Mouse (Mus musculus) stomach, embryonic 14.5 days (tissue): ENCODE measurements at regions not wholly inside any gene's neighbourhood (a gene's known extent, or its start where the extent isn't known, plus 50 kb on each side); places are given as distances from the start of the nearest gene placed in this dataset. TPM values are rescaled to one million over a fixed set of nuclear protein-coding genes. Genes with fewer than 3 reads are reported as not detected.

Experiments used
- ATAC-seq: fragments of 200-750 bp; cut with Nextera tagmentation; 2 replicates; pipeline ENCODE4 v1.8.0; 2017; ENCODE audit warnings: low read depth, moderate TSS enrichment; ENCODE audit not compliant: insufficient number of reproducible peaks, insufficient read depth, low FRiP score
- H3K27ac ChIP-seq: fragments of 300-500 bp; sonication (generic); 2 replicates; pipeline ENCODE4 v1.5.1; 2014; ENCODE audit warnings: mild to moderate bottlenecking, low read length, moderate library complexity, mixed read lengths
- H3K27me3 ChIP-seq: fragments of 300-500 bp; sonication (generic); 2 replicates; pipeline ENCODE4 v1.6.1; 2014; ENCODE audit warnings: low read length, control low read depth, mixed read lengths; ENCODE audit not compliant: control insufficient read depth, insufficient read depth
- H3K36me3 ChIP-seq: fragments of 300-500 bp; sonication (generic); 2 replicates; pipeline ENCODE4 v1.6.1; 2014; ENCODE audit warnings: mild to moderate bottlenecking, control low read depth, low read length, moderate library complexity, mixed read lengths; ENCODE audit not compliant: control insufficient read depth, insufficient read depth
- H3K4me1 ChIP-seq: fragments of 300-500 bp; sonication (generic); 2 replicates; pipeline ENCODE4 v1.6.1; 2014; ENCODE audit warnings: low read length, control low read depth, mixed read lengths; ENCODE audit not compliant: control insufficient read depth, insufficient read depth
- H3K4me2 ChIP-seq: fragments of 300-500 bp; sonication (generic); replicated peaks from 2 replicates; pipeline ENCODE4 v1.6.1; 2014; ENCODE audit warnings: low read depth, low read length, control low read depth
- H3K4me3 ChIP-seq: fragments of 300-500 bp; sonication (generic); 2 replicates; pipeline ENCODE4 v1.5.1; 2014; ENCODE audit warnings: low read depth, low read length, control low read depth
- H3K9ac ChIP-seq: fragments of 300-500 bp; sonication (generic); replicated peaks from 2 replicates; pipeline ENCODE4 v1.6.1; 2014; ENCODE audit warnings: low read depth, mild to moderate bottlenecking, control low read depth, low read length, moderate library complexity, mixed read lengths
- H3K9me3 ChIP-seq: fragments of 300-500 bp; sonication (generic); 2 replicates; pipeline ENCODE4 v1.6.1; 2016; ENCODE audit warnings: low read depth, low read length, control low read depth; ENCODE audit not compliant: control insufficient read depth
- WGBS: fragments of 180-500 bp; shearing (Covaris S2); extraction: QIAGEN DNeasy Blood & Tissue Kit; methylation state at CpG from one replicate; pipeline ENCODE4 v1.1.7; 2014; 5-methylcytosine and 5-hydroxymethylcytosine counted together
- microRNA-seq: library from miRNA; unstranded; fragments of <30 nt; microRNA quantifications from one replicate; pipeline ENCODE4, GENCODE M21; 2016

- no peaks in the 10 kb centered on the region for H3K9me3 ChIP-seq
- no peaks in the 10 kb centered on the region for H3K4me1 ChIP-seq
- H3K4me2 ChIP-seq: no peak overlapping the region
- H3K9ac ChIP-seq: no peak overlapping the region
- no peak for ATAC-seq
- H3K27ac ChIP-seq: no peak overlapping the region
- H3K36me3 ChIP-seq: no peaks in the 10 kb centered on the region
- 15% methylated on average over 10 of the region's 10 CpGs for WGBS
- H3K27me3 ChIP-seq: no peaks in the 10 kb centered on the region
- no peak overlapping the region for H3K4me3 ChIP-seq
Observed at GRCm38 (mm10) chr3:35574402-35574801, 179.5 kb upstream of the Atp11b start.

Small RNAs in the stretch of these regions (microRNA-seq; reads per million reads assigned to microRNA genes)
- not detected for gene Gm25442
